Mouse (Mus musculus) left cerebral cortex, adult 8-10 months (tissue): ENCODE measurements at regions not wholly inside any gene's neighbourhood (a gene's known extent, or its start where the extent isn't known, plus 50 kb on each side); places are given as distances from the start of the nearest gene placed in this dataset.

Source experiments
- DNase-seq, 2 experiments: peaks; one replicate each; pipeline ENCODE4 v3.0.0; 2022; ENCODE audit warnings: low spot score in 2 of 2

DNA sequence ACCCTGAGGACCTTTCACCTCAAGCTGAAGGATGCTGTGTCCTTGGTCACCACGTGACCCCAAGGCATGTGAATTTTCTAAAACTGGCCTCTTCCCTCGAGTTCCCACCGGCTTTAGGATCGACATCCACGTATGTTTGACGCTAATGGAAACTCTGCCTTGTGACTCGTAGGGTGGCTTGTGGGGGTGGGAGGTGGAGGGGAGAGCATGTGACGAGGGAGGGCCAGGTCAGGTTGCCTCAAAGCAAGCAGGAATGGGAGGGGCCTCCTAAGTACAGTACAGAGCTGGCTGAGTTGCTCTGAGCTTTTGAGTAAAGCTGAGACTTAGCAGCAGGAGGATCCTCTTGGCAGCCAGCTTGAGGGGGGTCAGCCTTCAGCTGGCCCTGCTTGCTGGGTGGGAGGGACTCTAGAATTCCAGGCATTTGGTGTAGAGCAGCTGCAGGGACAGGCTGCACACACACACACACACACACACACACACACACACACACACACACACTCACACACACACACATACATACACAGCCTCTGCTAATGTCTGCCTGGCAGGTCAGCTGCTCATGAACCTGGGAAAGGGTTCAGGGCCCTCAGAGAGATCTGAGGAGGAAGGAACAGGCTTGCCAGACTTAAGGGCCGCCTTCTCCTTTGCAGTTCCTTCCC is 78.5 kb downstream of the Sik1 start:
- no peak for DNase-seq

DNA sequence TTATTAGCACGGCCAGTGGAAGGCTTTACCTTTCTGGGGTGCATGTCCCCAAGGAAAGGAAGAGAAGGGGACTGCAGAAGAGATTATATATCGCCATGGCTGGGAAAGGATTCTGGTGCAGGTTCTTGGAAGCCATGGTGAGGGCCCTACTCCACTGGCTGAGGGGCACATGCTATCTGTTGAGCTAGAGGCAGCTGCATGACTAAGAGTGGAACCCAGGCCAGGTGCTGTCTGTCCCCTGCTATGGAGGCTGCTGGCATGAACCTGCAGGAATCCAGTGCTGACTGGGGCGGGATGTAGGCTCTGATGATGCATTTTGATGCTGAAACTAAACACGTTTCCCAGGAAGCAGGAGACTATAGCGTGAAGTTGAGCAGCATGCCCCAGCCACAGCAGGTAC is 77.9 kb downstream of the Sik1 start:
- DNase-seq, result no peak

DNA sequence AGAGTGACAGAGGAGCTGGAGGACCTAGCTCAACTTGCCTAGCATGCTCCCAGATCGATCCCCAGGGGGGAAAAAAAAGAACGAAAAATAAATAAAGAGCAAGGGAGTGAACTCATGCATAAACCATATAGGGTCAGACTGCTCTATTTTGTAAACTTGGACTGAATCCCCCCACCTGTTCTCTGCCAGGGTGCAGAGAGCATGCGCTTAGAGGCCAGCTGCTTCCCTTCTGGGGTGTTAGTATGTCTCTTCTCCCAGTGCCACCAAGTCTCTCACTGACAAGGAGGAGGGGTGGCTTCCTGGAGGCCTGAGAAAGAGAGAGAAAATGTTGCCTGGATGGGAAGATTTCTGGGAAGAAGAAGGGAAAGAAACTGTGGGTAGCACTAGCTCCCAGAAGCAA is 76.1 kb downstream of the Sik1 start:
- no peak for DNase-seq

DNA sequence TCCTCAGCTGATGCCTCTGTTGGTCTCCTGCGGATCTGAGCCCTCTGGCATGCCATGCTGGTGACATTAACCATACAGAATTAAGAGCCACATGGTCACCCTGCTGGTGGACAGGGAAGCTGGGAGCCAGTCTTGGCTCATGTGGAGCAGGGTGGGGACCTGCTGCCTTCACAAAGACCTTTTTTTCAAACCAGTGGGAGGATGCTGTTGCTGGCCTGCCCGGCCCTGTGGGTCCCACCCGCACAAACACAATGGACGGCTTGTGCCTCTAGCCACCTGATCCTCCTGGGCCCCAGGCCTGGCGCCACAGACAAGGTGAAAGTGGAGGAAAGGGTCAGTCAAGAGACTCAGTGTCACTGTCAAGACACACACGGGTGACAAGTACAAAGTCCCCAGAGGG is 73.4 kb downstream of the Sik1 start:
- no peak for DNase-seq

DNA sequence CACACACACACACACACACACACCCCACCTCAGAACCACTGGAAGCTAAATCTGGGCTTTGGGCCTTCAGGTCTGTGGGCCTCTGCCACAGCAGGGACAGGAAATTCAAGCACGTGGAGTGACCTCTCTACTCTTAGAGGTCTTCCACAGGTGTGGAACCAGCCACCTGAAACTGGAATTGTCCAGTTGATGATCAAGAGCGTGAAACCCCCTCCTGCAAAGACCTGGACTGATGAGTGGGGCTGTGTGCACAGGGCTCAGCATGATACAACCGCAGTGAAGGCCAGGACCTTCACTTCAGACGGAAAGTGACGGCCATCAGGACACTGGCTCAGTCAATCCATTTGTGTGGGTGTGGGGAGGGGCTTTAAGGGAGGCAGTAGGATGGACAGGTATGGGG is 72.5 kb downstream of the Sik1 start:
- no peak for DNase-seq

DNA sequence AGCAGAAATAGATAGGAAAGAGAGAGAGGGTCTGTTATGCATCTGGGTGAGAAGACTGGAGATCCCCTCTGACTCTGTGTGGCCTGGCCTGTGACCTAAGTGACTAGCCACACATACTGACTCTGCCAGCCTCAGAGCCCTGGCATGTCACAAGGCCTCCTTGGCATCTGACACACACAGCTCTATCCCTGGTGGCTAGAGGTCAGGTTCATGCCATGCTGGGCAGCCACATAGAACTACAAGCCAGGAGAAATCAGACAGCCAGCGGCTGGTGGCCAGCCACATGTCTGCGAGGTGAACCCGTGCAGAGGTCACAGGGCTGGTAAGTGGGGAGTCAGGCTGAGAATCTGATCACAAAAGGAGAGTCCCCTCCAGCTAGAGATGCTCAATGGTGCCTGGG is 67.3 kb downstream of the Sik1 start:
- no peak for DNase-seq

DNA sequence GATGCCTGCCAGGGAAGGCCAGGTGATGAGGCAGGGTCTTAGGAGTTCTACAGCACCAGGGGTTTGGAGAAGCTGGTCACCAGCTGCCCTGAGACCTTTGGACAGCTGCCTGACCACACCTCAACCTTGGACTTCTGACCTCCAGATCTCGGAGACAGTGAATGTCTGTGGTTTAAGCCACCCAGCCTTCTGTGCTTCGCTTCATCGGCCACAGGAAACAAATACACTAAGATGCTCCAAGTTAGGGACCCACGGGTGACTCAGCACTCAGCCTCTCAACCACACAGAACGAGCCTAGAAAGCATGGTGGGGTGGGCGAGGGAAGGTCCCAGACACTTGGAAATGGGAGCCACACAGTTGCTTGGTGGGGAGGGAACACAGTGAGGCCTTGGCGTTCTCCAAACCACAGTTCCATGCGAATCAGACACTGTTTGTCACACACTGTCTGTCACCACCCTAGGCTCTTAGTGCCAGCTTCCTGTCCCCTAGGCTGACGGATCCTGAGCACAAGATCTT is 66.5 kb downstream of the Sik1 start:
- DNase-seq, result no peak

DNA sequence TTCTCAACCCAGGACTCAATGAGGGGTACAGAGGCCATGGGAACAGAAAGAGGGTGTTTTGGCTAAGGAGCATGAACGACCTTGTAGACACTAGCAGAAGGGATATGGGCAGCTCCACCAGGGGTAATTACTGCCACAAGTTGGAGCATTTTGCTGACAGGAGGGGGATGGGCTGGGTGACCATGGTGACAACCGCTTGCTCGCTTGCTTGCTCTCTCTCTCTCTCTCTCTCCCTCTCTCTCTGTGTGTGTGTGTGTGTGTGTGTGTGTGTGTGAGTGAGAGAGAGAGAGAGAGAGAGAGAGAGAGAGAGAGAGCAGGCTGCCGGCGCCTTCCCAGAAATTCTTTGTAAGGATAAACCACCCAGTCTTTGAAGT is 65.7 kb downstream of the Sik1 start:
- DNase-seq, result no peak

DNA sequence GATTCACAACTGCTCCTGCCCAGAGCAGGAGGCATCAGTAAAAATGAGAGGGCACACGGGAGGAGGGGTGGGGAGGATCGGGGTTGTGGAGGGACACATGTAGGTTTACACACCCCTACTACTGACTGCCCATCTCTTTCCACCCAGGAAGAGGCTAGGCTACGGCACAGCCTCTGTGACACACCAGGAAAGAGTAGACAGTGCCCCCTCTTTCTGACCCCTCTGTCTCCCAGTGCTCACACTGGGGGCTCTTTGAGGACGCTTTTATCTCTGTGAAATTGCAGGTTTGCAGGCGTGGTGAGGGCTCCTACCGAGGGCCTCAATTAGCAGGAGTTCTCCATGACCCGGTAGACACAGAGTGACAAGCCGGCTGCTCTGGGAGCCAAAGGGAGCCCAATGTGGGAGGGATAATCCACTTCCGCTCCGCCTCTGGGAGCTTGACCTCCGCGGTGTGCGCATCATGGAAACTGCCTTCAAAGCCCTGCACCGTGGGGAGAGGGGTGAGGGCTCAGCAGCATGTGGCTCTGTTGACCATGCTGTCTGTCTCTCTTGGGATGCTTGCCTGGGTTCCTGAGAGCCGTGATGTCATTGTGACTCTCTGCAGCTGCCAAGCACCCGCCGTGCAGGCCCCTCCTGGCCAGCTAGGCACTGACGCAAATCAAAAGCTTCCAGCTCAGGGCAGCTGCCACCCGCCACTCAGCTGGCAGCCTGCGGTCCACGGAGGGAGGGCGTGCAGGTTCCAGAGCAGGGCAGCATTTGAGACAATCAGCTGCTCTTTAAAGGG is 65.1 kb downstream of the Sik1 start:
- DNase-seq, result peak in 1 of 2 experiments; percentile 43

DNA sequence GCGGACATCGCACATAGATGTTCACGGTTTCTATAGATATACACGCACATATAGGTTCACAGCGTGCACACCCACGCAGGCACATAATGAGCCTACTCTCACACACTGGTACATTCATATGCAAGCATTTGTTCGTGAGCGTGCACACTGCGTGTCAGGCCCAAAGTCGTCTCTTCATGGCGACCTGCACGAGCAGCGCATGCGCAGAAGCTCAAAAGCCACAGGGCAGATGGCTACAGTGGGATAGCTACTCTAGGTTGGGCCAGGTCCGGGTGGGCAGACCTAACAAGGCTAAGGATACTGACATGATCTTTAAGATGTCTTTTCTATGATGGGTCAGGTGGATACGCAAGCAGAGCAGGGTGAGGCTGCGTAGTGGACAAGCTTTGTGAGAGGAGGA is 63.9 kb downstream of the Sik1 start:
- no peak for DNase-seq

DNA sequence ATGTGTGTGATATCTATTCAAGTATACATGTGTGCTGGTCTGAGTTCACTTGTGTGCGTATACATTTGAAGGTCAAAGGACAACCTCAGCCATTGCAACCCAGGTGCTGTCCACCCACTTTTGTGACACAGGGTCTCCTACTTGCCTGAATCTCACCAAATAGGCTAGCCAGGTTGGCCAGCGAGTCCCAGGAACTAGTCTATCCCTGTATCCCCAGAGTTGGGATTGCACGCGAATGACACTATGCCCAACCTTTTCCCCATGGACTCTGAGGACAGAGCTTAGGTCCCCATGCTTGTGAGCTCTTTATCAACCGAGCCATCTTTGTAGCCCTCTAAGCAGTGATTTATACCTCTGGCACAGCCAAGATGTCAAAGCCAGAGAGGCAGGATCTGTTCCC is 62.6 kb downstream of the Sik1 start:
- no peak for DNase-seq

DNA sequence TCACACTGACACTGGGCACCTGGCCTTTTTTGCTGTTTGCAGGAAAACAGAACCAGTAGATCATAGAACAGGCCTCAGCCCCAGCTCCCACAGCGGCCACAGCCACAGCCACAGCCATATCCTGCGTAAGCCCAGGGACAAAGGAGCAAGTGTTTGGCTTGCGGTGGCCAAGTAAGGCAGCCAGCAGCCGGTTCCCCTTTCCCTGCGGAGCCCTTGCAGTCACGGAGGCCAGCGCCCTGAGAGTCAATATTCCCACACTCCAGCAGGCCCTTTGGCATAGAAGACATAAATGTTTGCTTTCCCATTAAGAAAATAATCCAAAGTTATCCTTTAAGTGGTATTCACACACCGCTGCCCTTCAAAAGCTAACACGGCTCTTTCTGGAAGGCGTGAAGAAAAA is 62.1 kb downstream of the Sik1 start:
- no peak for DNase-seq

DNA sequence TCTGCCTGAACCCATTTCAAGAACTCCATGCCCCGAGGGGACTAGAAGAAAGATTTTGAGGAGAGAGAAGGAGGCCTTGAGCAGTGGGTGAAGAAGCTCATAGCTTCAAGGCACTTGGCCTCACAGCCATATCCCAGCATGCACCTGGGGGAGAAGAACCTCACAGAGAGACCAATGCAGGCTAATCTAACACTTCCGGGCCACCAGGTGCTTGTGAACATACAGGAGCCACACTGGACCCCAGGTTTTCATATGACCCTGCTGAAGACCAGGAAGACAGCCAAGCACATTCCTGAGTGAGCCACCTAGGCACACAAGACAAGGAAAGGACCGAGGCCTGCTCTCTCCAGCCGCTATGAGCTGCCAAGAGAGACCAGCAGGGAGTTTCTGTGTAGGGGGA is 61.6 kb downstream of the Sik1 start:
- DNase-seq, result no peak
